ENCODE assay signal across 30 mouse cellular contexts in genomic region chr6:13305873-13306272, GRCm38 (mm10).
A peak's percentile ranks its signal among the peaks of the same experiment; 100 is the strongest.
DNase-seq lines count a peak whose midpoint lies in the region; ATAC-seq lines count a peak whose summit lies in the region.
"Had no signal": no experiment of that assay in that cellular context is flagged by ENCODE, and none has a peak within 500 bp of the region (broad histone marks: within the 10 kb centered on the region; RNA-seq: fewer than 3 reads in every experiment).

No protein-coding gene starts in this region.

- H3K4me1 ChIP-seq in forebrain, embryonic 14.5 days (ENCODE audit: control insufficient read depth, insufficient read depth, low read length) = no peaks in the 10 kb centered on the region
- no peaks in the 10 kb centered on the region for H3K4me1 ChIP-seq in forebrain, embryonic 11.5 days (replicated peaks; ENCODE audit: control insufficient read depth, insufficient read depth, low read length)
- no peaks in the 10 kb centered on the region for H3K4me1 ChIP-seq in hindbrain, embryonic 16.5 days (ENCODE audit: control insufficient read depth, insufficient read depth, low read depth, low read length)
- H3K4me1 ChIP-seq in hindbrain, embryonic 12.5 days = no peaks in the 10 kb centered on the region
- H3K4me1 ChIP-seq in midbrain, embryonic 14.5 days (ENCODE audit: control insufficient read depth, insufficient read depth, low read length) = no peaks in the 10 kb centered on the region
- H3K4me1 ChIP-seq in midbrain, embryonic 10.5 days = no peaks in the 10 kb centered on the region
- no peaks in the 10 kb centered on the region for H3K4me1 ChIP-seq in midbrain, embryonic 16.5 days (ENCODE audit: control insufficient read depth, insufficient read depth, low read length)
- H3K4me1 ChIP-seq: embryonic facial prominence, embryonic 10.5 days; heart, embryonic 13.5 days; hindbrain, embryonic 15.5 days; limb, embryonic 10.5 days; liver, embryonic 15.5 days; lung, embryonic 15.5 days; neural tube, embryonic 12.5 days had no signal

- 56% methylated on average over 5 of the region's 5 CpGs for WGBS in forebrain, embryonic 14.5 days
- 75% methylated on average over 5 of the region's 5 CpGs for WGBS in forebrain, embryonic 11.5 days
- 66% methylated on average over 5 of the region's 5 CpGs for WGBS in hindbrain, embryonic 16.5 days
- 83% methylated on average over 5 of the region's 5 CpGs for whole genome bisulfite sequencing in hindbrain, embryonic 12.5 days
- WGBS in midbrain, embryonic 14.5 days = 46% methylated on average over 5 of the region's 5 CpGs
- WGBS in midbrain, embryonic 10.5 days = 86% methylated on average over 5 of the region's 5 CpGs
- WGBS in midbrain, embryonic 16.5 days = 55% methylated on average over 5 of the region's 5 CpGs

- no peak overlapping the region for H3K4me2 ChIP-seq in forebrain, embryonic 14.5 days (ENCODE audit: low read length)
- H3K4me2 ChIP-seq in forebrain, embryonic 11.5 days (ENCODE audit: low read depth, low read length, severe bottlenecking) = no peak overlapping the region
- H3K4me2 ChIP-seq in hindbrain, embryonic 16.5 days (ENCODE audit: low read length) = no peak overlapping the region
- no peak overlapping the region for H3K4me2 ChIP-seq in hindbrain, embryonic 12.5 days (replicated peaks)
- H3K4me2 ChIP-seq in midbrain, embryonic 14.5 days (ENCODE audit: low read length) = no peak overlapping the region
- no peak overlapping the region for H3K4me2 ChIP-seq in midbrain, embryonic 16.5 days (ENCODE audit: low read length)
- H3K4me2 ChIP-seq: heart, embryonic 13.5 days; hindbrain, embryonic 15.5 days; liver, embryonic 15.5 days; lung, embryonic 15.5 days; neural tube, embryonic 12.5 days had no signal

- DNase-seq in forebrain, embryonic 14.5 days (ENCODE audit: low spot score) = peak; percentile 49
- no peak for DNase-seq in forebrain, embryonic 11.5 days (ENCODE audit: low spot score)
- DNase-seq in midbrain, embryonic 14.5 days = peak; percentile 49
- no peak for DNase-seq in midbrain, embryonic 10.5 days (ENCODE audit: low spot score)
- no peak for DNase-seq in lung, postnatal 36 days
- DNase-seq: adrenal gland, postnatal 25 days; cerebellum, adult 2 months; gastrocnemius, postnatal 36 days; heart, adult 2 months; heart, postnatal 14 days; kidney, adult 9 months; kidney, postnatal 25 days; liver; lung, postnatal 4 days; retina, postnatal 1 day; thymus, adult 18-20 months; thymus, postnatal 36 days had no signal

- no peak overlapping the region for H3K27ac ChIP-seq in forebrain, embryonic 14.5 days (ENCODE audit: low read depth, low read length)
- H3K27ac ChIP-seq in forebrain, embryonic 11.5 days (ENCODE audit: low read depth, low read length) = no peak overlapping the region
- H3K27ac ChIP-seq in hindbrain, embryonic 16.5 days (ENCODE audit: low read depth, low read length) = no peak overlapping the region
- no peak overlapping the region for H3K27ac ChIP-seq in hindbrain, embryonic 12.5 days
- no peak overlapping the region for H3K27ac ChIP-seq in midbrain, embryonic 14.5 days (replicated peaks; ENCODE audit: low read depth, low read length)
- H3K27ac ChIP-seq in midbrain, embryonic 10.5 days (replicated peaks) = no peak overlapping the region
- no peak overlapping the region for H3K27ac ChIP-seq in midbrain, embryonic 16.5 days (ENCODE audit: low read length)
- H3K27ac ChIP-seq: embryonic facial prominence, embryonic 10.5 days; heart, adult 2 months; heart, embryonic 13.5 days; hindbrain, embryonic 15.5 days; left cerebral cortex, adult 2 months; limb, embryonic 10.5 days; liver, embryonic 15.5 days; lung, embryonic 15.5 days; neural tube, embryonic 12.5 days had no signal

- H3K4me3 ChIP-seq in forebrain, embryonic 14.5 days (ENCODE audit: low read depth, low read length) = no peak overlapping the region
- H3K4me3 ChIP-seq in forebrain, embryonic 11.5 days (ENCODE audit: low read depth, low read length) = no peak overlapping the region
- no peak overlapping the region for H3K4me3 ChIP-seq in hindbrain, embryonic 16.5 days (ENCODE audit: low read length)
- H3K4me3 ChIP-seq in hindbrain, embryonic 12.5 days = no peak overlapping the region
- no peak overlapping the region for H3K4me3 ChIP-seq in midbrain, embryonic 14.5 days (replicated peaks; ENCODE audit: low read depth, low read length)
- H3K4me3 ChIP-seq in midbrain, embryonic 10.5 days = no peak overlapping the region
- H3K4me3 ChIP-seq in midbrain, embryonic 16.5 days (ENCODE audit: low read depth, low read length) = no peak overlapping the region
- H3K4me3 ChIP-seq: embryonic facial prominence, embryonic 10.5 days; heart, adult 2 months; heart, embryonic 13.5 days; hindbrain, embryonic 15.5 days; left cerebral cortex, adult 2 months; limb, embryonic 10.5 days; liver, embryonic 15.5 days; lung, embryonic 15.5 days; neural tube, embryonic 12.5 days had no signal

- H3K9me3 ChIP-seq in forebrain, embryonic 14.5 days (replicated peaks; ENCODE audit: control insufficient read depth, low read length) = no peaks in the 10 kb centered on the region
- no peaks in the 10 kb centered on the region for H3K9me3 ChIP-seq in forebrain, embryonic 11.5 days (ENCODE audit: control insufficient read depth, low read length)
- no peaks in the 10 kb centered on the region for H3K9me3 ChIP-seq in hindbrain, embryonic 16.5 days (ENCODE audit: control insufficient read depth, low read length)
- H3K9me3 ChIP-seq in hindbrain, embryonic 12.5 days (replicated peaks) = no peaks in the 10 kb centered on the region
- no peaks in the 10 kb centered on the region for H3K9me3 ChIP-seq in midbrain, embryonic 14.5 days (ENCODE audit: control insufficient read depth, low read length)
- H3K9me3 ChIP-seq in midbrain, embryonic 10.5 days (replicated peaks) = no peaks in the 10 kb centered on the region
- no peaks in the 10 kb centered on the region for H3K9me3 ChIP-seq in midbrain, embryonic 16.5 days (replicated peaks; ENCODE audit: control insufficient read depth, low read length, poor library complexity, severe bottlenecking)
- H3K9me3 ChIP-seq: embryonic facial prominence, embryonic 10.5 days; heart, embryonic 13.5 days; hindbrain, embryonic 15.5 days; limb, embryonic 10.5 days; liver, embryonic 15.5 days; lung, embryonic 15.5 days; neural tube, embryonic 12.5 days had no signal

- no peaks in the 10 kb centered on the region for H3K27me3 ChIP-seq in forebrain, embryonic 14.5 days (replicated peaks; ENCODE audit: control insufficient read depth, insufficient read depth, low read length)
- H3K27me3 ChIP-seq in forebrain, embryonic 11.5 days (ENCODE audit: control insufficient read depth, insufficient read depth, low read length) = no peaks in the 10 kb centered on the region
- no peaks in the 10 kb centered on the region for H3K27me3 ChIP-seq in hindbrain, embryonic 16.5 days (replicated peaks; ENCODE audit: control insufficient read depth, insufficient read depth, low read length)
- H3K27me3 ChIP-seq in hindbrain, embryonic 12.5 days = no peaks in the 10 kb centered on the region
- no peaks in the 10 kb centered on the region for H3K27me3 ChIP-seq in midbrain, embryonic 14.5 days (ENCODE audit: control insufficient read depth, insufficient read depth, low read length)
- H3K27me3 ChIP-seq in midbrain, embryonic 10.5 days (ENCODE audit: low read depth, poor library complexity, severe bottlenecking) = no peaks in the 10 kb centered on the region
- H3K27me3 ChIP-seq in midbrain, embryonic 16.5 days (ENCODE audit: control insufficient read depth, insufficient read depth, low read depth, low read length) = no peaks in the 10 kb centered on the region
- H3K27me3 ChIP-seq: heart, embryonic 13.5 days; hindbrain, embryonic 15.5 days; liver, embryonic 15.5 days; lung, embryonic 15.5 days; neural tube, embryonic 12.5 days had no signal

- H3K9ac ChIP-seq in forebrain, embryonic 14.5 days (ENCODE audit: low read length) = no peak overlapping the region
- no peak overlapping the region for H3K9ac ChIP-seq in forebrain, embryonic 11.5 days (ENCODE audit: low read length)
- H3K9ac ChIP-seq in hindbrain, embryonic 16.5 days (ENCODE audit: low read depth, low read length) = no peak overlapping the region
- no peak overlapping the region for H3K9ac ChIP-seq in hindbrain, embryonic 12.5 days
- H3K9ac ChIP-seq in midbrain, embryonic 14.5 days (replicated peaks; ENCODE audit: low read length) = no peak overlapping the region
- H3K9ac ChIP-seq in midbrain, embryonic 16.5 days (ENCODE audit: low read depth, low read length) = no peak overlapping the region
- H3K9ac ChIP-seq: heart, embryonic 13.5 days; hindbrain, embryonic 15.5 days; liver, embryonic 15.5 days; lung, embryonic 15.5 days; neural tube, embryonic 12.5 days had no signal

- ATAC-seq in forebrain, embryonic 14.5 days = no peak
- no peak for ATAC-seq in forebrain, embryonic 11.5 days (replicated peaks; ENCODE audit: low FRiP score)
- peak; percentile 71; the same call in 1 of the 2 replicates for ATAC-seq in hindbrain, embryonic 16.5 days
- ATAC-seq in hindbrain, embryonic 12.5 days (ENCODE audit: low FRiP score) = no peak
- ATAC-seq in midbrain, embryonic 14.5 days (ENCODE audit: low FRiP score, low TSS enrichment) = peak; percentile 59; the same call in 1 of the 2 replicates
- peak; percentile 67 for ATAC-seq in midbrain, embryonic 16.5 days
- ATAC-seq: CD4-positive, CD25-positive, alpha-beta regulatory T cell, adult 4 months; intestine, embryonic 16.5 days had no signal

- H3K36me3 ChIP-seq in forebrain, embryonic 14.5 days (ENCODE audit: control insufficient read depth, insufficient read depth, low read length) = no peaks in the 10 kb centered on the region
- H3K36me3 ChIP-seq in forebrain, embryonic 11.5 days (ENCODE audit: control insufficient read depth, insufficient read depth, low read length) = no peaks in the 10 kb centered on the region
- H3K36me3 ChIP-seq in hindbrain, embryonic 16.5 days (ENCODE audit: control insufficient read depth, insufficient read depth, low read length) = no peaks in the 10 kb centered on the region
- no peaks in the 10 kb centered on the region for H3K36me3 ChIP-seq in hindbrain, embryonic 12.5 days
- H3K36me3 ChIP-seq in midbrain, embryonic 14.5 days (ENCODE audit: control insufficient read depth, insufficient read depth, low read length) = no peaks in the 10 kb centered on the region
- H3K36me3 ChIP-seq in midbrain, embryonic 10.5 days = no peaks in the 10 kb centered on the region
- no peaks in the 10 kb centered on the region for H3K36me3 ChIP-seq in midbrain, embryonic 16.5 days (ENCODE audit: control insufficient read depth, insufficient read depth, low read length)
- H3K36me3 ChIP-seq: embryonic facial prominence, embryonic 10.5 days; heart, embryonic 13.5 days; hindbrain, embryonic 15.5 days; limb, embryonic 10.5 days; liver, embryonic 15.5 days; lung, embryonic 15.5 days; neural tube, embryonic 12.5 days had no signal

Comparison
In these comparisons a context has a peak if more than half of its experiments do, and no peak if none do; other contexts are left out.
1. ATAC-seq: peak in hindbrain, embryonic 16.5 days (single experiment), midbrain, embryonic 14.5 days (single experiment) and midbrain, embryonic 16.5 days (single experiment); none in forebrain, embryonic 14.5 days (single experiment), forebrain, embryonic 11.5 days (single experiment) and hindbrain, embryonic 12.5 days (single experiment).
2. DNase-seq: peak in forebrain, embryonic 14.5 days (single experiment) and midbrain, embryonic 14.5 days (single experiment); none in forebrain, embryonic 11.5 days (single experiment), midbrain, embryonic 10.5 days (single experiment) and lung, postnatal 36 days (single experiment).